Mouse (Mus musculus): ENCODE measurements around the gene Sgca.
A peak's percentile ranks its signal among the peaks of the same experiment; 100 is the strongest.
"Not testable (repeated sequence)": the region's sequence is repeated elsewhere in the genome, so short reads cannot be mapped to it uniquely, and the experiment has no call there.

Sgca gene

GRCm38 (mm10) chr11:94976199-94976598 is at the start of gene Sgca:
TSS of gene Sgca (minus strand) at chr11:94976327.
- no peak for DNase-seq

- no peak for DNase-seq
Measured at GRCm38 (mm10) chr11:95025227-95026012, 49.3 kb upstream of the Sgca start.

DNA sequence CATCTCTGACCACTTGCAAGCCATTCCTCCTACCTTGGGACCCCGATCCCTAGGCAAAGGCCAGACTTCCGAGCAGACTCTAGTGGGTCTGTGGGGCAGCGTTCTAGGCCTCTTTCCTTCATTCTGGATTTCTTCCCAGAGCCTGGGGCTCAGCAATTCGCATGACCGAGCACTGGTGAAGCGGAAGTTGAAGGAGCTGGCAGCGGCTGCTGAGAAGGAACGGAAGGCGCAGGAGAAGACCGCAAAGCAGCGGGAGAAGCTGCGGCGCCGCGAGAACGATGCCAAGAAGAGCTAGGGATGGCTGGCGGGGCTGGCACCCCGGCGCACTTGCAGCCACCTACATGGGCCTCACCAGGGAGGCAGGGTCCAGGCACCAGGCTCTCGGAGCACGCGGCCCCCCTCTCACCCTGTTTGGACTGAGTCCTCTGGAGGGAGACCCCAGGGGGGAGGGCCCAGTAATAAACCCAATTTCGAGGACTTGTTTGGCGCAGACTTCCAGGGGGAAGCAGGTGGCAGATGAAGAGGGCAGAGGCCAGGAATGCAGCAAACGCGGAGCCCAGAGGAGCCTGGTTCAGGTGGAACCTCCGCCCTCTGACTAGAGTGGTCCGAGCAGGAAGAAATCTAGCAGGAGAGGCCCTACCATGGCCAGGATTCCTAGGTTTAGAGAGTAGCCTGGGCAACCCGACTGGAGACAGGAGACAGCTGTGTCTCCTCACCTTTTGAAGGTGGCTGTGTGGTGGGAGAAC is 48.5 kb upstream of the Sgca start:
- DNase-seq, result no peak

GRCm38 (mm10) chr11:95023481-95023880 is 47.4 kb upstream of the Sgca start:
- DNase-seq, result no peak

DNA sequence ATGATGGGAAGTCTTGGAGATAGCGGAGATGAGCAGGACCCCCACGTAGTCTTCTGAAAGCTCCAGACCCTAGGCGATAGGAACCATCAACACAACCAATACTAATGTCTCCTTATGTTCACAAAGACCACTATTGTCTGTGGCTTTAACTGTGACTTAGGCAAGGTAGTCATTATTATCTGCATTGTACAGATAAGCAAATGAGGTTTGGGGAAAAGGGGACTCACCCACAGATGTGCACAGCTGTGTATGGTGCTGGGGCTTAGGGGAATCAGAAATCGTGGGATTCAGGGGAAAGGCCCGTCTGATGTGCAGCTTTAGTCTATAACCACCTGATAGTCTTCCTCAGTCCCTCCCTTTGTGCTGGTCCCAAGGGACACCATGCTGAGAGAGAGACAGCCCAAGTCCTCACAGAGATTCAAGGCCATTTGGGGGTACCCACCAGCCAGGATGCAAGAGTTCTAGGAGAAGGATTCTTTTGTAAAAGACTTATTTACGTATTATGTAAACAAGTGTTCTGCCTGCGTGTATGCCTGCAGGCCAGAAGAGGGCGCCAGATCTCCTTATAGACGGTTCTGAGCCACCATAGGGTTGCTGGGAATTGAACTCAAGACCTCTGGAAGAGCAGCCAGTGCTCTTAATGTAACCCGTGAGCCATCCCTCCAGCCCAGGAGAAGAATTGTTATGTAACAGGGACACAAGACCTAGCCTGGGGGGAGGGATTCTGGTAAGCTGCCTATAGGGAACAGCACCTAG is 46.3 kb upstream of the Sgca start:
- no peak for DNase-seq

- no peak for DNase-seq
Measured at GRCm38 (mm10) chr11:95015484-95015883, 39.4 kb upstream of the Sgca start.

- DNase-seq, result no peak
Measured at GRCm38 (mm10) chr11:95012487-95012886, 36.4 kb upstream of the Sgca start.

- no peak for DNase-seq
Measured at GRCm38 (mm10) chr11:95012075-95012474, 35.9 kb upstream of the Sgca start.

DNA sequence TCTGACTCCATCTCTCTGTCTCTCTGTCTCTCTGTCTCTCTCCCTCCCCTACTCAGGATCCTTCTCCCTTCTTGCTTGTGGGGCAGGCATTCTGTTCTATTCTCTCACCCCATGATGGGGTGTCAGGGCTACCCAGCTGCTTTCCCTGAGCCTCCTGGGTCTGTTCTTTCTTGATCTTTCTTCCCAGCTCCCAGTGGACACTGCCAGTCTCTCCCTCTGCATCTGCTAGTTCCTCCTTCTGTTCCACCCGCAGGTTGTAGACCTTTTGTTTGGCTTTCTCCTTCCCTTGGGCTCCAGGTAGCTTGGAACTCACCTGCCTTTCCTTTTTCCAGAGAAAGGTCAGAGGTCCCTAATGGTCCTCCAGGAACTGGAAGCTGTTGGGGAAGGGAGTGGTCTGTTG is 35.3 kb upstream of the Sgca start:
- no peak for DNase-seq

DNA sequence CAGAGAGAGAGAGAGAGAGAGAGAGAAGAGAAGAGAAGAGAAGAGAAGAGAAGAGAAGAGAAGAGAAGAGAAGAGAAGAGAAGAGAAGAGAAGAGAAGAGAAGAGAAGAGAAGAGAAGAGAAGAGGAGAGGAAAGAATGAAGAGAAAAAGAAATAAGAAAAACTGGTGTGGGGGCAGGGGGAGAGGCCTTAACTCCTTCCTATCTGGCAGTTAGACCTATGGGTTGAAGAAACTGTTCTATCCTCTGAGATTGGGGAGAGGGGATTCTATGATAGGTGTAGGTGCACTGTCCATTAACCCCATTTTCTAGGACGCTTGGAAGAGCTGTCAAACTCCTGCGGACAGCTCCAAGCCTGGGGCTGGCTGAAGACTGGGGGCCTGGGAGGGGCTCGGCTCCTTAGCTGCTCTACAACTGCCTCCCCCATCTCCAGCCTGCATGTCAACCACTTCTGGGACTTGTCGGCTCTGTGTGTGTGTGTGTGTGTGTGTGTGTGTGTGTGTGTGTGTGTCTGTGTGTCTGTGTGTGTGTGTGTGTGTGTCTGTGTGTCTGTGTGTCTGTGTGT is 34.8 kb upstream of the Sgca start:
- not testable (repeated sequence) for DNase-seq

DNA sequence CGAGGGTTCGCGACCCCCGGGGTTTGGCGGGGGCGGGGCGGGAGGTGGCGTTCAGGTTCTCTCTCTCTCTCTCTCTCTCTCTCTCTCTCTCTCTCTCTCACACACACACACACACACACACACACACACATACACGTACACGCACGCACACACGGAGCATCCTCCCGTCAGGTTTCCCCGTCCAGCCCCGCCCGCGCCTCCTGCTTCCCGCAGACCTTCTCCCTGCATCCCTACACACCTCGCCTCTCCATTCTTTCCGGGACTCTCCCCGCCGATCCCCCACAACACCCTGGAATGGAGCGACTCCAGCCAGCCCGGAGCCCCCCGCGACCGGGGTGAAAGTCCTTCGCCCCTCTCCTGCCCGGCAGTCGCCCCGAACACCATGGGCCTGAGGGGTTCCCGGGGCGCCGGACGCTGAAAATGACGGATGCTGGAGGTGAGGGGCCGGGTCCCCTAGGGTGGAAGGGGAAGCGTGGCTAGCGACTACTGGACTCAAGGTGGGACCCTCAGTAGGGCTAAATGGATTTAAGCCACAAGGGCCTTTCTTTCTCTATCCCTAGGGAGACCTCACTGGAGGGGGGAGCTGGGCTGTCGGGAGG is 34.1 kb upstream of the Sgca start:
- peak; percentile 52 for DNase-seq

DNA sequence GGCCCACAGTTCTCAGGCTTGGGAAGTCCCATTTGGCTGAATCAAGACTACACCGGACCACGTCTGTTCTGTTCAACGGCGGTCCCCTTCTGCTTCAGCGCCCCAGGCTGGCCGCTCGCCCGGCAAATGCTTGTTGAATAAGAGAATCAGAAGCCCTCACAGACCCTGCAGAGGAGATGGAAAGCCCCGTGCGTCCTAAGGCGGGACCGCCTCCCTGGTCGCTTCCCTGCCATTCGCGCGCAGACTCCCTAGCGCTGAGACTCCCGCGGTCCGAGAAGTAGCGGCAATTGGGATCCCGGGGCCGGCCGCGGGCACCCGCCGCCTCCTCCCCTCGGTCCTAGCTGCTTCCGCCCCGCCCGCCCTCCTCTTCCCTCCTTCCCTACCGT is 33.5 kb upstream of the Sgca start, which contains the start of gene Samd14:
TSS of gene Samd14 (plus strand) at position 251 of the 386 bp plus-strand sequence.
- peak; percentile 89 for DNase-seq

- DNase-seq, result no peak
Measured at GRCm38 (mm10) chr11:95008661-95009628, 32.8 kb upstream of the Sgca start.

DNA sequence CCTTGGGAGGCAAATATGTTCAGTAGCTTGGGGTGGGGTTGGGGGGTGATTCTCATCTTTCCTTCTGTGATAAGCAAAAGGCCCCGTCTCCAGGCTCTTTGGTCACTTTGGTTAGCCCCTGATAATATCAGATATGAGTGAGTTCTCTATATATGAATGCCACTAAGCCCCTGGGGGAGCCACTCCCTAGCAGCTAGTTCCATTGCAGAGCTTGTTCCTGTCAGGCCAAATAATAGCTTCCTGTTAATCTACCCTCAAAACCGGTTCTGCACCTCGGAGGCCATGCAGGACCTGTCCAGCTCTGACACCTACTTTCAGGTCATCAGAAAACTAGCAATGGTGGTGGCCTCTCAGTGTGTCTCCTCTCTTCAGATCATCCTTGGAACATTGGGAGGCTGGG is 31.3 kb upstream of the Sgca start:
- no peak for DNase-seq

GRCm38 (mm10) chr11:95006525-95007219 is 30.5 kb upstream of the Sgca start:
- peak; percentile 90 for DNase-seq

- no peak for DNase-seq
Measured at GRCm38 (mm10) chr11:95006038-95006437, 29.9 kb upstream of the Sgca start.

- no peak for DNase-seq
Measured at GRCm38 (mm10) chr11:95004937-95005198, 28.7 kb upstream of the Sgca start.

- DNase-seq, result no peak
Measured at GRCm38 (mm10) chr11:95004136-95004936, 28.2 kb upstream of the Sgca start.

GRCm38 (mm10) chr11:95002705-95003104 is 26.6 kb upstream of the Sgca start:
- no peak for DNase-seq

Data from embryo, embryonic 11 days (tissue).